Mouse (Mus musculus) cortical plate, adult 2 months (tissue): Measurements from ENCODE around the gene Nat14.

Experiments used
- CTCF ChIP-seq: fragments of 200-500 bp; IDR thresholded peaks from 2 replicates; pipeline ENCODE4 v1.5.1; 2011; ENCODE audit warnings: mild to moderate bottlenecking, control low read depth, low read length; ENCODE audit not compliant: insufficient read depth; ENCODE audit errors: extremely low read depth
- POLR2A ChIP-seq: fragments of 200-500 bp; IDR thresholded peaks from 2 replicates; pipeline ENCODE4 v1.6.1; 2011; ENCODE audit warnings: mild to moderate bottlenecking, low read length, control low read depth; ENCODE audit not compliant: insufficient read depth; ENCODE audit errors: extremely low read depth

- no peak for TF ChIP-seq POLR2A
- TF ChIP-seq CTCF = no peak
Observed at GRCm38 (mm10) chr7:4937392-4937791, 15.6 kb downstream of the Nat14 start.
